Mouse (Mus musculus) MEL (cell line): Measurements from ENCODE around the gene Tspan9. TPM values are rescaled to one million over a fixed set of nuclear protein-coding genes. Genes with fewer than 3 reads are reported as not detected.

Experiments used
- DNase-seq: peaks from one replicate; pipeline ENCODE4 v3.0.0; 2011; ENCODE audit warnings: low read depth, low spot score
- H3K27ac ChIP-seq: 2 replicates; pipeline ENCODE4 v1.5.1; 2012; ENCODE audit warnings: low read depth, mild to moderate bottlenecking, control low read depth, low read length, moderate library complexity; ENCODE audit not compliant: control insufficient read depth
- H3K27me3 ChIP-seq, 2 experiments: fragments of 150-350 bp in 1 of 2; sonication (generic) in 1 of 2; 2 replicates each; pipeline ENCODE4 v1.6.1; 2012; ENCODE audit warnings: low read length in 2 of 2, mild to moderate bottlenecking in 2 of 2, improper control_type of control experiment in 1 of 2, moderate library complexity in 1 of 2; ENCODE audit not compliant: insufficient read depth in 2 of 2, control insufficient read depth in 1 of 2
- H3K36me3 ChIP-seq, 2 experiments: 2 replicates each; pipeline ENCODE4 v1.6.1; 2012 to 2014; ENCODE audit warnings: low read length in 2 of 2, improper control_type of control experiment in 1 of 2, inconsistent platforms in 1 of 2, mild to moderate bottlenecking in 1 of 2; ENCODE audit not compliant: insufficient read depth in 2 of 2, control insufficient read depth in 1 of 2
- H3K4me1 ChIP-seq, 2 experiments: fragments of 150-350 bp in 1 of 2; sonication (generic) in 1 of 2; 2 replicates each; pipeline ENCODE4 v1.6.1; 2012; ENCODE audit warnings: low read length in 2 of 2, improper control_type of control experiment in 1 of 2, mild to moderate bottlenecking in 1 of 2; ENCODE audit not compliant: insufficient read depth in 2 of 2, control insufficient read depth in 1 of 2
- H3K4me3 ChIP-seq, 2 experiments: fragments of 150-350 bp in 1 of 2; sonication (generic) in 1 of 2; 2 replicates each; pipeline ENCODE4 v1.5.1; 2012; ENCODE audit warnings: low read depth in 2 of 2, low read length in 2 of 2, mild to moderate bottlenecking in 2 of 2, moderate library complexity in 2 of 2, control low read depth in 1 of 2, improper control_type of control experiment in 1 of 2; ENCODE audit not compliant: control insufficient read depth in 1 of 2, insufficient read depth in 1 of 2
- H3K79me2 ChIP-seq: 2 replicates; pipeline ENCODE4 v1.6.1; 2012; ENCODE audit warnings: mild to moderate bottlenecking, low read length, moderate library complexity; ENCODE audit not compliant: control insufficient read depth, poor library complexity, insufficient read depth
- H3K9ac ChIP-seq: 2 replicates; pipeline ENCODE4 v1.6.1; 2012; ENCODE audit warnings: low read depth, mild to moderate bottlenecking, control low read depth, low read length, moderate library complexity; ENCODE audit not compliant: control insufficient read depth, poor library complexity, severe bottlenecking
- H3K9me3 ChIP-seq: fragments of 150-350 bp; sonication (generic); replicated peaks from 2 replicates; pipeline ENCODE4 v1.6.1; 2012; ENCODE audit warnings: mild to moderate bottlenecking, low read length, improper control_type of control experiment, moderate library complexity; ENCODE audit not compliant: insufficient read depth
- BHLHE40 ChIP-seq: IDR thresholded peaks from 2 replicates; pipeline ENCODE4 v1.6.1; 2012; ENCODE audit warnings: low read depth, mild to moderate bottlenecking, inconsistent platforms, low read length, improper control_type of control experiment, borderline replicate concordance
- CHD1 ChIP-seq: IDR thresholded peaks from 2 replicates; pipeline ENCODE4 v1.6.1; 2012; ENCODE audit warnings: low read depth, mild to moderate bottlenecking, inconsistent platforms, low read length, improper control_type of control experiment
- CHD2 ChIP-seq: IDR thresholded peaks from 2 replicates; pipeline ENCODE4 v1.6.1; 2011; ENCODE audit warnings: low read length, improper control_type of control experiment
- ELF1 ChIP-seq: IDR thresholded peaks from 2 replicates; pipeline ENCODE4 v1.6.1; 2014; ENCODE audit warnings: low read depth, mild to moderate bottlenecking, inconsistent platforms, low read length, improper control_type of control experiment, moderate library complexity
- ETS1 ChIP-seq: IDR thresholded peaks from 2 replicates; pipeline ENCODE4 v1.6.1; 2012; ENCODE audit warnings: low read depth, mild to moderate bottlenecking, inconsistent platforms, low read length, improper control_type of control experiment, moderate library complexity
- GABPA ChIP-seq: IDR thresholded peaks from 2 replicates; pipeline ENCODE4 v1.6.1; 2012; ENCODE audit warnings: low read depth, mild to moderate bottlenecking, inconsistent platforms, low read length, improper control_type of control experiment, moderate library complexity
- GATA1 ChIP-seq: IDR thresholded peaks from 2 replicates; pipeline ENCODE4 v1.6.1; 2011; ENCODE audit warnings: low read depth, low read length, improper control_type of control experiment
- HCFC1 ChIP-seq: IDR thresholded peaks from 2 replicates; pipeline ENCODE4 v1.6.1; 2012; ENCODE audit warnings: low read depth, mild to moderate bottlenecking, inconsistent platforms, low read length, improper control_type of control experiment, moderate library complexity
- JUND ChIP-seq: IDR thresholded peaks from 2 replicates; pipeline ENCODE4 v1.6.1; 2011; ENCODE audit warnings: low read depth, mild to moderate bottlenecking, improper control_type of control experiment, low read length
- MAFK ChIP-seq: IDR thresholded peaks from 2 replicates; pipeline ENCODE4 v1.6.1; 2011; ENCODE audit warnings: low read depth, mild to moderate bottlenecking, low read length, improper control_type of control experiment, borderline replicate concordance
- MAX ChIP-seq: IDR thresholded peaks from 2 replicates; pipeline ENCODE4 v1.6.1; 2011; ENCODE audit warnings: low read length, improper control_type of control experiment
- MAZ ChIP-seq: IDR thresholded peaks from 2 replicates; pipeline ENCODE4 v1.6.1; 2012; ENCODE audit warnings: low read depth, mild to moderate bottlenecking, inconsistent platforms, low read length, improper control_type of control experiment
- MEF2A ChIP-seq: IDR thresholded peaks from 2 replicates; pipeline ENCODE4 v1.6.1; 2014; ENCODE audit warnings: low read depth, mild to moderate bottlenecking, inconsistent platforms, low read length, improper control_type of control experiment; ENCODE audit not compliant: poor library complexity, insufficient replicate concordance, severe bottlenecking; ENCODE audit errors: extremely low read depth
- MXI1 ChIP-seq: IDR thresholded peaks from 2 replicates; pipeline ENCODE4 v1.6.1; 2011; ENCODE audit warnings: mild to moderate bottlenecking, low read depth, low read length, improper control_type of control experiment
- MYB ChIP-seq: IDR thresholded peaks from 2 replicates; pipeline ENCODE4 v1.6.1; 2011; ENCODE audit warnings: mild to moderate bottlenecking, low read depth, low read length, improper control_type of control experiment
- MYC ChIP-seq: IDR thresholded peaks from 2 replicates; pipeline ENCODE4 v1.6.1; 2011; ENCODE audit warnings: low read depth, mild to moderate bottlenecking, low read length, improper control_type of control experiment, moderate library complexity
- NELFE ChIP-seq: IDR thresholded peaks from 2 replicates; pipeline ENCODE4 v1.6.1; 2011; ENCODE audit warnings: low read depth, low read length, improper control_type of control experiment
- NRF1 ChIP-seq: IDR thresholded peaks from 2 replicates; pipeline ENCODE4 v1.6.1; 2014; ENCODE audit warnings: low read depth, mild to moderate bottlenecking, inconsistent platforms, low read length, improper control_type of control experiment, moderate library complexity; ENCODE audit not compliant: poor library complexity, insufficient read depth, severe bottlenecking
- POLR2A ChIP-seq, 2 experiments: IDR thresholded peaks; 2 replicates each; pipeline ENCODE4 v1.6.1; 2011 to 2012; ENCODE audit warnings: low read length in 2 of 2, mild to moderate bottlenecking in 2 of 2, control low read depth in 1 of 2, improper control_type of control experiment in 1 of 2, low read depth in 1 of 2, moderate library complexity in 1 of 2; ENCODE audit not compliant: control insufficient read depth in 1 of 2, insufficient read depth in 1 of 2, poor library complexity in 1 of 2
- POLR2AphosphoS2 ChIP-seq: IDR thresholded peaks from 2 replicates; pipeline ENCODE4 v1.6.1; 2011; ENCODE audit warnings: low read length, improper control_type of control experiment
- POLR2AphosphoS5 ChIP-seq: IDR thresholded peaks from 2 replicates; pipeline ENCODE4 v1.6.1; 2012; ENCODE audit warnings: low read depth, borderline replicate concordance, mild to moderate bottlenecking, inconsistent platforms, low read length, moderate library complexity, mixed read lengths
- RCOR1 ChIP-seq: IDR thresholded peaks from 2 replicates; pipeline ENCODE4 v1.6.1; 2012; ENCODE audit warnings: low read depth, mild to moderate bottlenecking, inconsistent platforms, low read length, improper control_type of control experiment
- SMC3 ChIP-seq: IDR thresholded peaks from 2 replicates; pipeline ENCODE4 v1.6.1; 2011; ENCODE audit warnings: low read depth, low read length, improper control_type of control experiment
- TAL1 ChIP-seq: IDR thresholded peaks from 2 replicates; pipeline ENCODE4 v1.6.1; 2012; ENCODE audit warnings: mild to moderate bottlenecking, inconsistent platforms, low read length, moderate library complexity, mixed read lengths
- TBP ChIP-seq: IDR thresholded peaks from 2 replicates; pipeline ENCODE4 v1.8.0; 2011; ENCODE audit warnings: low read depth, low read length, improper control_type of control experiment
- TCF12 ChIP-seq: IDR thresholded peaks from 2 replicates; pipeline ENCODE4 v1.6.1; 2014; ENCODE audit warnings: low read depth, mild to moderate bottlenecking, inconsistent platforms, low read length, improper control_type of control experiment, moderate library complexity
- USF2 ChIP-seq, 2 experiments: IDR thresholded peaks; 2 replicates each; pipeline ENCODE4 v1.6.1; 2011 to 2012; ENCODE audit warnings: improper control_type of control experiment in 2 of 2, low read length in 2 of 2, borderline replicate concordance in 1 of 2, inconsistent platforms in 1 of 2, low read depth in 1 of 2, mild to moderate bottlenecking in 1 of 2; ENCODE audit not compliant: insufficient read depth in 1 of 2
- ZC3H11A ChIP-seq: IDR thresholded peaks from 2 replicates; pipeline ENCODE4 v1.6.1; 2012; ENCODE audit warnings: low read depth, mild to moderate bottlenecking, inconsistent platforms, low read length, improper control_type of control experiment
- ZMIZ1 ChIP-seq: IDR thresholded peaks from 2 replicates; pipeline ENCODE4 v1.6.1; 2012; ENCODE audit warnings: low read depth, mild to moderate bottlenecking, inconsistent platforms, low read length, improper control_type of control experiment, moderate library complexity
- ZNF384 ChIP-seq: IDR thresholded peaks from 2 replicates; pipeline ENCODE4 v1.6.1; 2012; ENCODE audit warnings: low read depth, mild to moderate bottlenecking, inconsistent platforms, low read length, improper control_type of control experiment
- polyA plus RNA-seq, 2 experiments: library from polyadenylated mRNA; stranded (reverse) in 1 of 2; unstranded in 1 of 2; fragments of >175 nt in 1 of 2; fragments of >200 nt in 1 of 2; gene quantifications; 2 replicates each; pipeline versions ENCODE4 v1.2.1 to v1.2.4; 2012; ENCODE audit warnings: low replicate concordance in 2 of 2, low read depth in 1 of 2; ENCODE audit not compliant: insufficient read length in 2 of 2, insufficient read depth in 1 of 2, missing spikeins in 1 of 2
- total RNA-seq: library from RNA; depleted of rRNA; stranded (reverse); fragments of 300-350 nt; gene quantifications from 2 replicates; pipeline ENCODE4 v1.2.3, GENCODE M21; 2012

Tspan9 gene
- total and polyA plus RNA-seq, 3 experiments = 0.08 to 3.4 TPM; not detected in 1

DNA sequence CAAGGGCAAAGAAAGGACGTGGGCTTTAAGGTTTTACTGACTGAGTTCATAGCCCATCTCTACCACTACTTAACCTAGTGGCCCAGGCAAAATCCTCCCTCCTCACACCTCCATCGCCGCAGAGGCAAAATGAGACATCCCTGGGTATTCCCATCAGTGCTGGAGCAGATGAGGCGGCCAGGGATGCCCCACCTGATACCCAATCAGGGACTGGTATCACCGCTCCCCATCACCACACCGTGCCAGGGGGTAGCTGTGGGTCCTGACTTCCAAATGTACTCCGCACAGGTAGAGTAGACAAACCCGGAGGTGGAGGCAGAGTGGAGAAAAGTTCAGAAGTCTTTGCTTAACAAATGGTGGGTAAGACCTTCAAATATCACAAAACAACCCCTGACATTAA is 117.4 kb downstream of the Tspan9 start:
- no peak for TF ChIP-seq TCF12
- no peak for TF ChIP-seq MAFK
- no peak for TF ChIP-seq MXI1
- TF ChIP-seq NELFE = no peak
- no peak for TF ChIP-seq MAX
- no peak for TF ChIP-seq JUND
- TF ChIP-seq ELF1 = no peak
- no peak for TF ChIP-seq HCFC1
- TF ChIP-seq SMC3 = no peak
- TF ChIP-seq ZNF384 = no peak
- TF ChIP-seq ZC3H11A = no peak
- TF ChIP-seq POLR2A (IDR thresholded peaks at IDR 0.05; ENCODE audit: control insufficient read depth in 1 of 2, insufficient read depth in 1 of 2, low read depth in 1 of 2, low read length in 2 of 2, poor library complexity in 1 of 2) = no peak
- TF ChIP-seq USF2 (IDR thresholded peaks at IDR 0.05; ENCODE audit: borderline replicate concordance in 1 of 2, insufficient read depth in 1 of 2, low read depth in 1 of 2, low read length in 2 of 2) = no peak
- TF ChIP-seq BHLHE40 = no peak
- no peak for TF ChIP-seq ETS1
- TF ChIP-seq RCOR1 = no peak
- TF ChIP-seq TAL1 = no peak
- TF ChIP-seq MAZ = no peak
- no peak for TF ChIP-seq GATA1
- TF ChIP-seq, all 39 proteins: peak for 0
- no peak overlapping the region for H3K4me3 ChIP-seq
- no peak for DNase-seq
- H3K27ac ChIP-seq = no peak overlapping the region
- H3K9ac ChIP-seq = no peak overlapping the region
- no peaks in the 10 kb centered on the region for H3K36me3 ChIP-seq
- H3K79me2 ChIP-seq = no peaks in the 10 kb centered on the region
- no peaks in the 10 kb centered on the region for H3K27me3 ChIP-seq
- H3K9me3 ChIP-seq = no peaks in the 10 kb centered on the region
- no peaks in the 10 kb centered on the region for H3K4me1 ChIP-seq

- Histone ChIP-seq H3K4me1 (no peaks in the 10 kb centered on the region), H3K79me2 (no peaks in the 10 kb centered on the region), H3K27me3 (no peaks in the 10 kb centered on the region), H3K9me3 (no peaks in the 10 kb centered on the region), H3K27ac (no peak overlapping the region), H3K9ac (no peak overlapping the region), H3K36me3 (no peaks in the 10 kb centered on the region), H3K4me3 (no peak overlapping the region)
- TF ChIP-seq JUND (no peak), ZMIZ1 (no peak), ELF1 (no peak), TBP (no peak), CHD2 (no peak), GABPA (no peak), MYB (no peak), CHD1 (no peak), NRF1 (no peak), HCFC1 (no peak), SMC3 (no peak), POLR2AphosphoS5 (no peak), MYC (no peak), USF2 (IDR thresholded peaks at IDR 0.05; ENCODE audit: borderline replicate concordance in 1 of 2, insufficient read depth in 1 of 2, low read depth in 1 of 2, low read length in 2 of 2) (no peak), MEF2A (no peak), POLR2AphosphoS2 (no peak), MXI1 (no peak), NELFE (no peak)
- DNase-seq = no peak
Measured at GRCm38 (mm10) chr6:128025581-128025980, 117.8 kb downstream of the Tspan9 start.
